Mouse (Mus musculus) bone marrow macrophage, adult 2 months (primary cell): ENCODE measurements around the gene Anks6. TPM values are rescaled to one million over a fixed set of nuclear protein-coding genes. Genes with fewer than 3 reads are reported as not detected.

Experiments used
- H3K27ac ChIP-seq: 2 replicates; pipeline ENCODE4 v1.5.1; 2012; ENCODE audit warnings: low read depth, low read length; ENCODE audit not compliant: insufficient read depth
- H3K4me1 ChIP-seq: 2 replicates; pipeline ENCODE4 v1.6.1; 2012; ENCODE audit warnings: low read length; ENCODE audit not compliant: control insufficient read depth, insufficient read depth
- H3K4me3 ChIP-seq: 2 replicates; pipeline ENCODE4 v1.5.1; 2012; ENCODE audit warnings: mild to moderate bottlenecking, low read length, moderate library complexity; ENCODE audit not compliant: insufficient read depth
- CTCF ChIP-seq: IDR thresholded peaks from 2 replicates; pipeline ENCODE4 v1.5.1; 2012; ENCODE audit warnings: low read depth, mild to moderate bottlenecking, low read length, moderate library complexity
- POLR2A ChIP-seq: IDR thresholded peaks from 2 replicates; pipeline ENCODE4 v1.6.1; 2012; ENCODE audit warnings: mild to moderate bottlenecking, low read depth, low read length, borderline replicate concordance
- polyA plus RNA-seq: library from polyadenylated mRNA; stranded (reverse); fragments of >200 nt; gene quantifications from 2 replicates; pipeline ENCODE4 v1.2.4, GENCODE M21; 2012; ENCODE audit not compliant: missing spikeins, insufficient read depth, insufficient read length

Anks6 gene
- polyA plus RNA-seq, 1 experiment, result 2.4 TPM

DNA sequence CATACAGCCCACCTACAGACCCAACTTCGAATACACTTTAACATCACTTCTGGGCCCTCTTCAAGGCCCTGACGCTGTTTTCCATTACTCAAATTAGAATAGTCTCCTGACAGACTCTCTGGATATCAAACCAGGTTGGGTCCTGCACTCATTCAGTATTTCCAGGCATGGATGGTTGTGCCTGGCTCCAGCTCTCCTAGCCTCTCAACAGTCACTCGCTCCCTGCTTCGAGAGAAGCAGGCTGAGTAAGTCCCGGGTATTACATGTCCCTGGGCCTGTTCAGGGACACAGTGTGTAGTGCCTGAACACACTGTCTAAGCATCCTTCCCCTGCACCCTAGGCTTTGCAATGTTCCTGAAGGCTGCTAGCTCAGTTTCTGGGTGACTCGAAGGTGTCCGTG, 80.1 kb downstream of the Anks6 start:
- no peak overlapping the region for H3K4me3 ChIP-seq
- H3K27ac ChIP-seq, result no peak overlapping the region
- peaks cover 9% of the 10 kb centered on the region for H3K4me1 ChIP-seq
- TF ChIP-seq CTCF, result no peak
- TF ChIP-seq POLR2A, result no peak

DNA sequence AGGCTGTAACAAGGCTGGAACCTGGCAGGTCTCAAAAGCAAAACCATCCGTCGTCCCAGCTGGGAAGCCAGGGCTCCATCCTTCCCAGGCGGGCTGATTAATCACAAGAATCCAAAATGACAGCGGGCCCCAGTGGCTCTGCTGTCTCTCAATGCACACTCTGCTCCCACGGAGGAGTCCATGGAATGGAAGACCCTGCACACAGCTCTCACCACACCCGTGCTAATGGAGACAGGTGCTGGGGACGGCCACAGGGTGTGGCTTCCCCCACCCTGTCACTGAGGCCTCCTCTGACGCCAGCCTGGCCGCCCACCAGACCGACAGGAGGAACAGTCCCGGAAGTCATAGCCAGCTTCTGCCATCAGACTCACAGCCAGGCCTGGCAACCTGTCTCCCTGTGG, 80.6 kb downstream of the Anks6 start:
- H3K4me1 ChIP-seq, result peaks cover 9% of the 10 kb centered on the region
- H3K4me3 ChIP-seq, result no peak overlapping the region
- 0 out of 2 replicates have a peak, but pooled peaks have one; percentile 21 for TF ChIP-seq CTCF
- no peak for TF ChIP-seq POLR2A
- H3K27ac ChIP-seq, result no peak overlapping the region

DNA sequence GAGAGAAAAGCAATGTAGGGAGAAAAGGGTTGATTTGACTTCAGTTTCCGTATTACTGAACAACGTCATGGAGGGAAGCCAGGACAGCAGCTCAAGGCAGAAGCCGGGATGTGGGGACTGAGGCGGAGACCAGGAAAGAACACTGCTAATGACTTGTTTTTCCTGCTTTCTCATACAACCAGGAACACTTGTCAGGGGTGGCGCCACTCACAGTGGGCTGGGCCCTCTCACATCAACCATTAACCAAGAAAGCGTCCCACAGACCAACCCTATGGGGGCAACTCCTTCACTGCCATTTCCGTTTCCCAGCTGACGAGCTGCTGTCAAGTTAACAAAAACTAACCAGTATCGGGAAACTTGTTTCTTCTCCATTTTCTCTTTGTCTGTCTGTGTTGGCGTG, 83.9 kb downstream of the Anks6 start:
- TF ChIP-seq CTCF, result no peak
- TF ChIP-seq POLR2A, result no peak
- Histone ChIP-seq H3K4me1 (peaks cover 9% of the 10 kb centered on the region), H3K27ac (no peak overlapping the region), H3K4me3 (no peak overlapping the region)

DNA sequence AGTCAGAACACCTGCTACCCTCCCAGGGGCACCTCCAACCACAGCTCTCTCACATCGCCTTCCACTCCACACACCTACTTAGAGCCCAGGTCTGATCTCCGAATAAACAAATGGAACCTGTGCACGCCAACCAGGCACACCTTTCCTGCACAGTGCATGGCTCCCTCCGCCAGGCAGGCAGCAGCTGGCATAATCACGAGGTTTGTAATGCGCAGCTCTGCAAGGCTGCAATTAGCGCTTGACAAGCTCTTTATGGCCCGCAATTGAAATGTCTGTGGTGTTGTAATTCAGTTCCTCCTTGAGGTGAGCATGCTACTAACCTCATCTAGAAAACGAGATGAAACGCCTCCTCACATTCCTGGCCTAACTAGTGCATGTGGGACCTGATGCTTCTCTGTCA, 89.2 kb downstream of the Anks6 start:
- TF ChIP-seq POLR2A (no peak), CTCF (no peak)
- Histone ChIP-seq H3K4me1 (no peaks in the 10 kb centered on the region), H3K27ac (no peak overlapping the region), H3K4me3 (no peak overlapping the region)

DNA sequence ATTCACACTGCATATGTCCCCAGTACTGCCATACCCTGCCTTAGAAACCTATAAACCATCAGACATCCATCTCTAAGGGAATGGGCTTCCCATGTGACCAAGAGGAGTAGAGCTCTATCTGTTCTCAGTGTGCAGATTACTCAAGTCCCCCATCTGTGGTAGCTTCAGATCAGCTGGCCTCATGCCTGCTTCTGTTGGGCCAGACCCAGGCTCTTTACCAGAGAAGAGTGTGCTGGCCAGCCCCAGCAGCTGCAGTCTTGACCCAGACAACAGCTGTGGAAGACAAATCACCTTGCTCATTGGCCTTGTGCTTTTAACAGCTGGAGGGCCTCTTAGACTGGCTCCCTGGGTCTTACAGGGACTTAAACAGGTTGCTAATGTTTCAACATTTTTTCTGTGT, 90.7 kb downstream of the Anks6 start:
- Histone ChIP-seq H3K4me1 (no peaks in the 10 kb centered on the region), H3K4me3 (no peak overlapping the region), H3K27ac (no peak overlapping the region)
- no peak for TF ChIP-seq POLR2A
- no peak for TF ChIP-seq CTCF

Other genes with a start within 250 kb of the Anks6 start
- 0.74 TPM in 1 of 2 replicates, not detected in the other for gene Gabbr2, start 65.6 kb downstream of the Anks6 start, polyA plus RNA-seq
- 10.0 and 11.8 TPM in 2 replicates for gene Galnt12, start 34.5 kb upstream of the Anks6 start, polyA plus RNA-seq
- 1.1 and 2.0 TPM in 2 replicates for gene Col15a1, start 150.7 kb upstream of the Anks6 start, polyA plus RNA-seq